Comparison of ENCODE assay signal across 8 mouse cellular contexts in genomic region chr2:103796211-103796860, GRCm38 (mm10). TPM values are rescaled to one million over a fixed set of nuclear protein-coding genes. Genes with fewer than 3 reads are reported as not detected.
DNase-seq lines count a peak whose midpoint lies in the region; ATAC-seq lines count a peak whose summit lies in the region.

No protein-coding gene starts in this region.

- peak; percentile 62; the same call in 1 of the 2 replicates for ATAC-seq in embryonic facial prominence, embryonic 13.5 days (ENCODE audit: insufficient number of reproducible peaks, insufficient read depth, low FRiP score, low TSS enrichment, low read depth)
- peak; percentile 20 for ATAC-seq in kidney, embryonic 15.5 days (replicated peaks; ENCODE audit: low FRiP score)
- peak; percentile 43 for ATAC-seq in liver, embryonic 11.5 days (replicated peaks; ENCODE audit: low FRiP score)

- H3K4me2 ChIP-seq in embryonic facial prominence, embryonic 13.5 days = peak overlapping the region; percentile 67
- H3K4me2 ChIP-seq in kidney, embryonic 15.5 days = peak overlapping the region; percentile 66
- H3K4me2 ChIP-seq in liver, embryonic 11.5 days = peak overlapping the region; percentile 63

- H3K27ac ChIP-seq in embryonic facial prominence, embryonic 13.5 days = peak overlapping the region; percentile 100
- H3K27ac ChIP-seq in heart, embryonic 10.5 days = peak overlapping the region; percentile 100
- H3K27ac ChIP-seq in kidney, embryonic 15.5 days = peak overlapping the region; percentile 100
- peak overlapping the region; percentile 100 for H3K27ac ChIP-seq in liver, embryonic 11.5 days (ENCODE audit: low read depth, low read length)

- peaks cover 24% of the 10 kb centered on the region for H3K4me1 ChIP-seq in embryonic facial prominence, embryonic 13.5 days
- H3K4me1 ChIP-seq in heart, embryonic 10.5 days = peaks cover 5% of the 10 kb centered on the region; the same call in 1 of the 2 replicates
- peaks cover 32% of the 10 kb centered on the region for H3K4me1 ChIP-seq in kidney, embryonic 15.5 days
- H3K4me1 ChIP-seq in liver, embryonic 11.5 days (replicated peaks; ENCODE audit: control insufficient read depth, insufficient read depth, low read length) = peaks cover 17% of the 10 kb centered on the region

- WGBS in embryonic facial prominence, embryonic 13.5 days = under 1% methylated on average over 42 of the region's 42 CpGs
- under 1% methylated on average over 42 of the region's 42 CpGs for WGBS in heart, embryonic 10.5 days
- 0% methylated on average over 42 of the region's 42 CpGs for WGBS in kidney, embryonic 15.5 days
- WGBS in liver, embryonic 11.5 days = under 1% methylated on average over 42 of the region's 42 CpGs

- peak overlapping the region; percentile 84 for H3K4me3 ChIP-seq in embryonic facial prominence, embryonic 13.5 days
- peak overlapping the region; percentile 95 for H3K4me3 ChIP-seq in heart, embryonic 10.5 days
- H3K4me3 ChIP-seq in kidney, embryonic 15.5 days (replicated peaks) = peak overlapping the region; percentile 97
- H3K4me3 ChIP-seq in liver, embryonic 11.5 days (ENCODE audit: low read depth, low read length) = peak overlapping the region; percentile 98

- H3K9ac ChIP-seq in embryonic facial prominence, embryonic 13.5 days = peak overlapping the region; percentile 99
- H3K9ac ChIP-seq in kidney, embryonic 15.5 days = peak overlapping the region; percentile 97
- peak overlapping the region; percentile 96 for H3K9ac ChIP-seq in liver, embryonic 11.5 days (ENCODE audit: low read depth, low read length)

- DNase-seq in 3134 (ENCODE audit: extremely low read depth, insufficient read length, low spot score) = peak; percentile 78
- peak; percentile 58 for DNase-seq in adrenal gland, adult 8-10 months
- DNase-seq in heart, embryonic 10.5 days (ENCODE audit: low spot score) = peak; percentile 89
- DNase-seq in liver, embryonic 11.5 days (ENCODE audit: low spot score) = peak; percentile 79
- peak; percentile 5 to 34 for DNase-seq in monocyte, adult 2 months (ENCODE audit: low read depth in 1 of 2, low spot score in 2 of 2)
- DNase-seq in spleen, postnatal 4 days (ENCODE audit: low spot score in 2 of 2) = peak; percentile 67 to 86

- no peaks in the 10 kb centered on the region for H3K9me3 ChIP-seq in embryonic facial prominence, embryonic 13.5 days
- no peaks in the 10 kb centered on the region for H3K9me3 ChIP-seq in heart, embryonic 10.5 days
- no peaks in the 10 kb centered on the region for H3K9me3 ChIP-seq in kidney, embryonic 15.5 days (replicated peaks)
- H3K9me3 ChIP-seq in liver, embryonic 11.5 days (ENCODE audit: control insufficient read depth, low read length) = no peaks in the 10 kb centered on the region

- peaks cover 20% of the 10 kb centered on the region for H3K36me3 ChIP-seq in embryonic facial prominence, embryonic 13.5 days
- H3K36me3 ChIP-seq in heart, embryonic 10.5 days = peaks cover 35% of the 10 kb centered on the region
- H3K36me3 ChIP-seq in kidney, embryonic 15.5 days = peaks cover 22% of the 10 kb centered on the region
- peaks cover 16% of the 10 kb centered on the region; the same call in 1 of the 2 replicates for H3K36me3 ChIP-seq in liver, embryonic 11.5 days (ENCODE audit: control insufficient read depth, insufficient read depth, low read length)

- no peaks in the 10 kb centered on the region for H3K27me3 ChIP-seq in embryonic facial prominence, embryonic 13.5 days
- H3K27me3 ChIP-seq in heart, embryonic 10.5 days (ENCODE audit: insufficient read depth, poor library complexity, severe bottlenecking) = no peaks in the 10 kb centered on the region
- H3K27me3 ChIP-seq in kidney, embryonic 15.5 days = no peaks in the 10 kb centered on the region
- no peaks in the 10 kb centered on the region for H3K27me3 ChIP-seq in liver, embryonic 11.5 days (replicated peaks; ENCODE audit: control insufficient read depth, insufficient read depth, low read length)

RNA-seq across cellular contexts. Expression of gene Caprin1, which starts 1.1 kb away (rescaled TPM):
- total RNA-seq in adrenal gland, adult 8-10 months (2022) = 100 to 1,000 TPM; 345 to 413 (median 410) TPM
- polyA plus RNA-seq in embryonic facial prominence, embryonic 13.5 days (2015; fragmentation: Nextera tagmentation; extraction: Ambion mirVana) = 332 TPM in 2 replicates
- polyA plus RNA-seq in heart, embryonic 10.5 days (2016; fragmentation: Nextera tagmentation; extraction: Ambion mirVana) = 325 and 347 TPM in 2 replicates
- polyA plus RNA-seq in kidney, embryonic 15.5 days (2015; fragmentation: Nextera tagmentation; extraction: Ambion mirVana) = 330 and 337 TPM in 2 replicates
- 345 and 405 TPM in 2 replicates for polyA plus RNA-seq in liver, embryonic 11.5 days (2014; fragmentation: Nextera tagmentation; extraction: Ambion mirVana)

RNA-seq across cellular contexts. Expression of gene Nat10, which starts 35.3 kb away (rescaled TPM):
- 10 to 100 TPM; 33.8 to 61.8 (median 48.4) TPM for total RNA-seq in adrenal gland, adult 8-10 months (2022)
- 28.8 and 29.9 TPM in 2 replicates for polyA plus RNA-seq in embryonic facial prominence, embryonic 13.5 days (2015; fragmentation: Nextera tagmentation; extraction: Ambion mirVana)
- 26.6 and 32.2 TPM in 2 replicates for polyA plus RNA-seq in heart, embryonic 10.5 days (2016; fragmentation: Nextera tagmentation; extraction: Ambion mirVana)
- 25.3 and 27.4 TPM in 2 replicates for polyA plus RNA-seq in kidney, embryonic 15.5 days (2015; fragmentation: Nextera tagmentation; extraction: Ambion mirVana)
- polyA plus RNA-seq in liver, embryonic 11.5 days (2014; fragmentation: Nextera tagmentation; extraction: Ambion mirVana) = 55.1 and 58.8 TPM in 2 replicates

Comparison
In these comparisons a context has a peak if more than half of its experiments do, and no peak if none do; other contexts are left out.
1. Peak in every context shown above with its lines: DNase-seq, ATAC-seq, H3K4me3 ChIP-seq and H3K27ac ChIP-seq.
2. DNase-seq: peak in every context shown above with its lines; median percentile 89 in heart, embryonic 10.5 days; 79 in liver, embryonic 11.5 days; 78 in 3134; 76 in spleen, postnatal 4 days; 58 in adrenal gland, adult 8-10 months; 20 in monocyte, adult 2 months.